In genomic region chr12:112349676-112350318, GRCm38 (mm10) we compare ENCODE assay signal across 12 mouse cellular contexts.
DNase-seq lines count a peak whose midpoint lies in the region; ATAC-seq and TF ChIP-seq lines count a peak whose summit lies in the region.
"Had no signal": no experiment of that assay in that cellular context is flagged by ENCODE, and none has a peak within 500 bp of the region (broad histone marks: within the 10 kb centered on the region; RNA-seq: fewer than 3 reads in every experiment).

No protein-coding gene starts in this region.

- ATAC-seq in heart, embryonic 11.5 days (replicated peaks; ENCODE audit: insufficient number of reproducible peaks, low FRiP score, low TSS enrichment): no peak
- ATAC-seq in forebrain, embryonic 14.5 days: peak; percentile 62; the same call in 1 of the 2 replicates
- no peak for ATAC-seq in intestine, postnatal 0 days

- H3K4me1 ChIP-seq in heart, embryonic 11.5 days (ENCODE audit: control insufficient read depth, insufficient read depth, low read length): peaks cover 15% of the 10 kb centered on the region; the same call in 1 of the 2 replicates
- H3K4me1 ChIP-seq in forebrain, embryonic 14.5 days (ENCODE audit: control insufficient read depth, insufficient read depth, low read length): peaks cover 13% of the 10 kb centered on the region
- H3K4me1 ChIP-seq in midbrain, embryonic 10.5 days: peaks cover 24% of the 10 kb centered on the region
- no peaks in the 10 kb centered on the region for H3K4me1 ChIP-seq in intestine, postnatal 0 days (replicated peaks; ENCODE audit: control insufficient read depth, insufficient read depth, low read length)
- H3K4me1 ChIP-seq: liver, embryonic 15.5 days had no signal

- H3K9ac ChIP-seq in heart, embryonic 11.5 days (ENCODE audit: low read depth, low read length): no peak overlapping the region
- H3K9ac ChIP-seq in forebrain, embryonic 14.5 days (ENCODE audit: low read length): peak overlapping the region; percentile 13; the same call in 1 of the 2 replicates
- no peak overlapping the region for H3K9ac ChIP-seq in intestine, postnatal 0 days (ENCODE audit: low read depth, low read length)
- H3K9ac ChIP-seq: liver, embryonic 15.5 days; neural tube, embryonic 13.5 days had no signal

- TF ChIP-seq CTCF in intestine, postnatal 0 days (IDR thresholded peaks at IDR 0.05; ENCODE audit: low read depth): no peak
- no peak for TF ChIP-seq CTCF in layer of hippocampus, adult 2 months (conservative IDR thresholded peaks at IDR 0.05)

- intact Hi-C loops in heart, postnatal 25 days (cut with DNase I): loop anchor here (5.0 kb wide), 1 partner anchor 98 kb away; no protein-coding TSS in a partner anchor

- H3K27me3 ChIP-seq in heart, embryonic 11.5 days (ENCODE audit: control insufficient read depth, insufficient read depth, low read length): no peaks in the 10 kb centered on the region
- H3K27me3 ChIP-seq in forebrain, embryonic 14.5 days (replicated peaks; ENCODE audit: control insufficient read depth, insufficient read depth, low read length): no peaks in the 10 kb centered on the region
- H3K27me3 ChIP-seq in midbrain, embryonic 10.5 days (ENCODE audit: low read depth, poor library complexity, severe bottlenecking): peaks cover 17% of the 10 kb centered on the region; the same call in 1 of the 2 replicates
- H3K27me3 ChIP-seq in intestine, postnatal 0 days (replicated peaks; ENCODE audit: control insufficient read depth, insufficient read depth, low read length): no peaks in the 10 kb centered on the region
- H3K27me3 ChIP-seq: liver, embryonic 15.5 days; neural tube, embryonic 13.5 days had no signal

- H3K4me3 ChIP-seq in heart, embryonic 11.5 days (ENCODE audit: low read depth, low read length): no peak overlapping the region
- H3K4me3 ChIP-seq in forebrain, embryonic 14.5 days (ENCODE audit: low read depth, low read length): no peak overlapping the region
- no peak overlapping the region for H3K4me3 ChIP-seq in midbrain, embryonic 10.5 days
- no peak overlapping the region for H3K4me3 ChIP-seq in intestine, postnatal 0 days (ENCODE audit: low read depth, low read length)
- no peak overlapping the region for H3K4me3 ChIP-seq in layer of hippocampus, adult 2 months
- H3K4me3 ChIP-seq: heart, adult 2 months; liver, embryonic 15.5 days; neural tube, embryonic 13.5 days had no signal

- peak overlapping the region; percentile 4; the same call in 1 of the 2 replicates for H3K4me2 ChIP-seq in heart, embryonic 11.5 days
- no peak overlapping the region for H3K4me2 ChIP-seq in forebrain, embryonic 14.5 days (ENCODE audit: low read length)
- no peak overlapping the region for H3K4me2 ChIP-seq in intestine, postnatal 0 days (replicated peaks; ENCODE audit: low read depth)
- H3K4me2 ChIP-seq: liver, embryonic 15.5 days; neural tube, embryonic 13.5 days had no signal

- 34% methylated on average over 17 of the region's 17 CpGs for WGBS in heart, embryonic 11.5 days (ENCODE audit: insufficient replicate concordance)
- WGBS in forebrain, embryonic 14.5 days: 47% methylated on average over 17 of the region's 17 CpGs
- 73% methylated on average over 17 of the region's 17 CpGs for WGBS in midbrain, embryonic 10.5 days
- WGBS in intestine, postnatal 0 days: 63% methylated on average over 17 of the region's 17 CpGs

- H3K27ac ChIP-seq in heart, embryonic 11.5 days (ENCODE audit: low read depth, low read length): 0 out of 2 replicates have a peak overlapping the region, but pooled peaks have one; percentile 29
- peak overlapping the region; percentile 66 for H3K27ac ChIP-seq in forebrain, embryonic 14.5 days (ENCODE audit: low read depth, low read length)
- peak overlapping the region; percentile 38; the same call in 1 of the 2 replicates for H3K27ac ChIP-seq in midbrain, embryonic 10.5 days (replicated peaks)
- no peak overlapping the region for H3K27ac ChIP-seq in intestine, postnatal 0 days (ENCODE audit: low read depth, low read length)
- no peak overlapping the region for H3K27ac ChIP-seq in layer of hippocampus, adult 2 months
- H3K27ac ChIP-seq: heart, adult 2 months; liver, embryonic 15.5 days; neural tube, embryonic 13.5 days had no signal

- H3K36me3 ChIP-seq in heart, embryonic 11.5 days (ENCODE audit: control insufficient read depth, insufficient read depth, low read length): no peaks in the 10 kb centered on the region
- no peaks in the 10 kb centered on the region for H3K36me3 ChIP-seq in forebrain, embryonic 14.5 days (ENCODE audit: control insufficient read depth, insufficient read depth, low read length)
- H3K36me3 ChIP-seq in midbrain, embryonic 10.5 days: no peaks in the 10 kb centered on the region
- H3K36me3 ChIP-seq in intestine, postnatal 0 days (ENCODE audit: control insufficient read depth, insufficient read depth): no peaks in the 10 kb centered on the region
- H3K36me3 ChIP-seq: liver, embryonic 15.5 days; neural tube, embryonic 13.5 days had no signal

- no peak for DNase-seq in heart, postnatal 25 days (ENCODE audit: low spot score)
- peak; percentile 21 for DNase-seq in MN1 (ENCODE audit: low spot score)
- DNase-seq in forebrain, embryonic 14.5 days (ENCODE audit: low spot score): peak; percentile 70
- DNase-seq in midbrain, embryonic 10.5 days (ENCODE audit: low spot score): no peak
- no peak for DNase-seq in urinary bladder, adult 18-20 months (ENCODE audit: low spot score in 2 of 2)
- DNase-seq in layer of hippocampus, adult 2 months (ENCODE audit: low spot score in 2 of 2): no peak
- DNase-seq: spleen, adult 18-20 months had no signal

- no peaks in the 10 kb centered on the region for H3K9me3 ChIP-seq in heart, embryonic 11.5 days (replicated peaks; ENCODE audit: control insufficient read depth, low read length)
- no peaks in the 10 kb centered on the region for H3K9me3 ChIP-seq in forebrain, embryonic 14.5 days (replicated peaks; ENCODE audit: control insufficient read depth, low read length)
- 0 out of 2 replicates have a peak, but pooled peaks cover 4% of the 10 kb centered on the region for H3K9me3 ChIP-seq in midbrain, embryonic 10.5 days (replicated peaks)
- H3K9me3 ChIP-seq in intestine, postnatal 0 days (ENCODE audit: control insufficient read depth): no peaks in the 10 kb centered on the region
- H3K9me3 ChIP-seq: liver, embryonic 15.5 days had no signal

Comparison
In these comparisons a context has a peak if more than half of its experiments do, and no peak if none do; other contexts are left out.
1. H3K27ac ChIP-seq: peak in heart, embryonic 11.5 days (single experiment), forebrain, embryonic 14.5 days (single experiment) and midbrain, embryonic 10.5 days (single experiment); none in intestine, postnatal 0 days (single experiment) and layer of hippocampus, adult 2 months (single experiment).
2. DNase-seq: peak in MN1 (single experiment) and forebrain, embryonic 14.5 days (single experiment); none in heart, postnatal 25 days (single experiment), midbrain, embryonic 10.5 days (single experiment), urinary bladder, adult 18-20 months (0 of 2) and layer of hippocampus, adult 2 months (0 of 2).